Mouse (Mus musculus): ENCODE results near the gene Rps6ka2. TPM values are rescaled to one million over a fixed set of nuclear protein-coding genes. Genes with fewer than 3 reads are reported as not detected.
"Not testable (repeated sequence)": the region's sequence is repeated elsewhere in the genome, so short reads cannot be mapped to it uniquely, and the experiment has no call there.

Gene Rps6ka2
- 100 to 1,000 TPM in 1 of 2 experiments, 10 to 100 TPM in 1; 93.6 to 103 TPM for total RNA-seq (2021)
- long read RNA-seq, experiment 1, full-length matches to known transcripts: 2 of 106 reads
- long read RNA-seq, experiment 1, partial matches to known transcripts: 59 of 106 reads
- long read RNA-seq, experiment 1, other reads (novel, unspliced or antisense): 45 of 106 reads
- long read RNA-seq, experiment 2, partial matches to known transcripts: 36 of 66 reads
- long read RNA-seq, experiment 2, other reads (novel, unspliced or antisense): 30 of 66 reads

DNA sequence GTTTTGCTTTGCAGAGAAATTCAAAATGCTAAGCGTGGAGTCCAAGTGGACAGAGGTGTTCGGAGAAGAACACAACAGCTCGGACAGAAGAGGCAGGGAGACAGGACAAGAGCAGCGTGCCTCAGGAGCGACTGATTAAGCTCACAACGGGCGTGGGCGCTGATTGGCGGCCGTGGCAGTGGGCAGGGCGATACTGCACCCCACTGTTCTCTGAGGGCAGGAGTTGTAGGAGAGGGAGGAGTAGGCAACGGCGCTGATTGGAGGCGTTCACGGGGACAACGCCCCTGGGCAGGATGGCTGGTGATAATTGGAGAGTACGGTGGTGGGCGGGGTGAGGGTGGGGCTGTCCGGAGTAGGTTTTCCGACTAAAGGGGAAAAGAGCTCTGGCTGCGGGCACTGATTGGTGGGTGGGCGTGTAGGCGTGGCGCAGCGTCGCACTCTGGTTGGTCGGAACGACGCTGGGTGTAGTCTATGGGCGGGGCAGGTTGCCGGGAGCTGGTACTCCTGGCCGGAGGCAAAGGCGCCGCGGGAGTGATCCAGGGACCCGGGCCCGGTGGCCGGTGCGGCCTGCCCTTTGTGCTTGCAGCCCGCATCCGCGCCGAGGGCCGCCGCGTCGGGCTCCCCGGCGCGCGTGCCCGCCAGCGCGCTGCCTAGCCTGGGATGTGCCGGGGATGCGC lies at the start of gene Rps6ka2:
TSS of gene Rps6ka2 (plus strand) at position 489 of the 677 bp plus-strand sequence.
- peak; percentile 95 for DNase-seq (ENCODE audit: low spot score)

DNA sequence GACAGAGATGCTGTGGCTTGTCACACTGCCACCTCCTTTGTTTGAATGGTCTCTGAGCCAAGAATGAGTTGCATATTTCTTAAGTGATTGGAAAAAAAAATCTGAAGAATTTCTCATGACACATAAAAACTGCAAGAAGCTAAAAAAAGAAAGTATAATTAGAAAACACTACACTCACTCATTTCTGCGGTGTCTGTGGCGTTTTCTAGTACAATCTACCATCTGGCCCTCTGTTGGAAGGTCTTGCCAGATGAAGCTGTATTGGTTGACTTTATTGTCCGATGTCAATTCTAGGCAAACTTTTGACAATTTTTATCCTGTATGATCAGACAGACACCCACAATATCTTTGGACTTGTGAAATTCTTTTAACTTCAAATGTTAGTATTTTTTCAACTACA lies 49.1 kb upstream of the Rps6ka2 start:
- DNase-seq (ENCODE audit: low spot score): not testable (repeated sequence)

DNA sequence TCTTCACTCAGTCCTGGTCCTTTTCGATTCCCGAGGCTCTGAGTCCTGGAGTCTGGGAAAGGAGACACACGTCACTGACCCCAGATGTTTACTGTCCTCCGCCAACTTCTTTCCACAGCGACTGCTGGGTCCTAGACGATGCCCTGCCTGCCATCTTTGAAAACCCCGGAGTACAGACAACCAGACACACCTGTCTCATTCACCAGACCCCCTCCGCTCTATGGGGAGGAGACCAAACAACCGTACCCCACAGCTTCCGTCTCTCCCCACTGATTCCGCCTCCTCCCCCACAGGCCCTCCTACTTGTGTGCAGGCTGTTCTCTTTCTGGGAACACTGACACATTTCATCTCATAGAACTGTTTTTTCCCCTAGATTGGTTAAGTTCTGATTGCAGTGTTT lies 47.4 kb upstream of the Rps6ka2 start:
- not testable (repeated sequence) for DNase-seq (ENCODE audit: low spot score)

DNA sequence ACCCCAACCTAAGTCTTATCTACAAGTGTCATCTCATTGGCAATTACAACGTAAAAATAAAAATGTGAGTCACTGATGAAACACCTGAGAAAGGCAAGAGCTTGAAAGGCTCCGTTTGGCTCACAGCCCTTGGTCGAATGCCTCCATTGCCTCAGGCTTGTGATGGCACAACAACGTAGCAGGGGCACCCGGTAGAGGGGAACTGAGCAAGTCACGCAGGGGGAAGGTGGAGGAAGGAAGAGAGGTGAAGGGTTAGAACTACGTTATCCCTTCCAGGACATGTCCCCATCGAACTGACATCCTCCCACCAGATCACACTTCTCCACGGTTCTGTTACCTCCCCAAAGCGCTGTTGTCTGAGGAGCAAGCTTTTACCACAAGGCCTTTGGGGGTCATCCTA lies 43.4 kb upstream of the Rps6ka2 start:
- not testable (repeated sequence) for DNase-seq (ENCODE audit: low spot score)

DNA sequence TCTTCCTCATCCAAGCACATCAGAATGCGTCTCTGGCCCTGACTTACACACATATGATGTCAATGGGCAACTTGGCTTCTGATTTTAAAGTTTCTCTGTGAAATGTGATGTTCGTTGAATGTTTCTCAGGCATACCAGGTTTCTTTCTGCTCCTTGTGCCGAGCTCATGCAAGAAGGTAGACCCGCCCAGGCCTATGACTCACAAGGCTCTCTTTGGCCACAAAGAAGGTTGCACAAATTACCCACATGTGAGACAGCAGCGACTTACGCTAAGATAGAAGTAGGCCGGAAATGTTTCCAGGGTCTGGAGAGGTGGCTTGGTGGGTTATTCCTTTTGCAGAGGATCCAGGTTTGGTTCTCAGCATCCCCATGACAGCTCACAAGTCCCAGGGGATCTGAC lies 35.9 kb upstream of the Rps6ka2 start:
- DNase-seq (ENCODE audit: low spot score): not testable (repeated sequence)

DNA sequence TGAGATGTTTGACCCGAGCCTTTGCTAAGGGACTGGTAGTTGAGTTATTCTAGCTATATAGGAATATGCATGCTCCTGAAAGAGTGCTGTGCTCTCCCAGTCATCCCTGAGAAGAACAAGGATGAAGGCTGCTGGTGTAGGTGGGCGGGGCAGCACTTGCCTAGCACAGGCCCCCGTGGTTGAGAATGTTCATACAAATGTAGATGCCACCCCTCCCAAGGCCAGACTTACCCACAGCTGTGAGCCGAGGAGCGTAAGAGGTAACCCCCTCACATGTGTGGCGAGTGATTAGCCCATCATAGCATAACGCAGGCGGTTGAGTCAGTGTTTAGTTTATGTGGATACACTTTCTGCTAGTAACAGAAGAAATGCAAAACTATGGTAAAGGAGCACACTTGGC lies 34.6 kb upstream of the Rps6ka2 start:
- not testable (repeated sequence) for DNase-seq (ENCODE audit: low spot score)

DNA sequence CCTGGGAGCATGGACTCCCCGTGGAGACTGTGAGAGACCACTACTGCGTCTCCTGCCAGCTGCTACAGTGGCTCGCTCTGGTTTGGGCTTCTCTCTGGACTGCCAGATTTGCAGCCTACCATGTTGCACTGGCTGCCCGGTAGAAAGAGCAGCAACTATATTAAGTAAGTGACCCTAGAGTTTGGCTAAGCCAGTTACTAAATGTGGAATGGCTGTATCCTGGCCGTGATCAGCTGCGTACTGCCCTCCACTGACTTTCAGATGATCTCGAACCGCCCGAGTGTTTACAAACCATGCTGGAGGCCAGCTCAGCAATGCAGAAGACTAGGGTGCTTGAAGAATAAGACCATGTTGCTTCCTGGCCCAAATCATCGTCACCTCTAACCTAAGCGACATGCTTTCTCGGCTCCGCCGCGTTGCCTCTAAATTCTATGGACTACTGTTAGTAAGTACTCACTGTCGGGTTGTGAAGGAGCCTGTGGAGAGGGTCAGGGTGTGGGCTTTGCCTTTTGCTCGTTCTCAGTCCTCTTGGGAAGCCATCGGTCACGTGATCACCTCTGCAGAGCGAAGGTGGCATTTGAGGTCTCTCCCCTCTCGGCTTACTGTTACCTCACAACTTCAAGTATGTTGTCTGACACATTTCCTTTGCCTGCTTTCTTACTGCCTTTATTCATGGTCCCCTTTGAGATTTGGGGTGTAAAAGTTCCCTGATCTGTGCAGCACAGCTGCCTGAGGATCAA lies 31.6 kb upstream of the Rps6ka2 start:
- DNase-seq (ENCODE audit: low spot score): peak; percentile 72

DNA sequence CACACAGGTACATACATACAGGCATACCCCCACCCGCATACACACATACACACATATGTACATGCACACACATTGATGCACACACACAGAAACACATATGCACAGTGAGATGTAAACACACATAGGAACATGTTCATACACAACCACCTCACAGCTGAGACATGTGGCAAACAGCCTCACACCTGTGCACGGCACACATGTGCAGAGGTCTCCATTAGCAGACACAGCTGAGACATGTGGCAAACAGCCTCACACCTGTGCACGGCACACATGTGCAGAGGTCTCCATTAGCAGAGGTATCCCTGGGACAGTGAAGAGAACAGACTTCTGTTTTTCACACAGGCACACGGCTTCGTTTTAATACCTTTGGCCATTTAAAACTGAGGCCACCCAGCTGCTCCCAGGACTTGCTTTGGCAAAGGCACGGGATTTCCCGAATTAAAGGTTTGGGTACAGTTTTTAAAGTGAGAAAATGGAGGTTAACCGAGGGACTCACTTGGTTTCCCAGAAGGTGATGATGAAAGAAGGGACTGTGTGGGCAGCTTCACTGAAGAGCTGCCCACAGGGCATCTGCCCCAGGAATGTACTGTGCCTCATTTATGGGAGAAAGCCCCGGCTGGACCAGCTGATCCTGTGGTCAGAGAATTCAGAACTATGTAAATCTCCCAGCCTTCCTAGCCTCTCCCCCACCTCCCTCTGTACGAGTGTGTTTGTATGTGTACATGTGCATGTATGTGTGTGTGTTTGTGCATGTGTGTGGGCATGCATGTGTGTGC lies 29.3 kb upstream of the Rps6ka2 start:
- no peak for DNase-seq (ENCODE audit: low spot score)

DNA sequence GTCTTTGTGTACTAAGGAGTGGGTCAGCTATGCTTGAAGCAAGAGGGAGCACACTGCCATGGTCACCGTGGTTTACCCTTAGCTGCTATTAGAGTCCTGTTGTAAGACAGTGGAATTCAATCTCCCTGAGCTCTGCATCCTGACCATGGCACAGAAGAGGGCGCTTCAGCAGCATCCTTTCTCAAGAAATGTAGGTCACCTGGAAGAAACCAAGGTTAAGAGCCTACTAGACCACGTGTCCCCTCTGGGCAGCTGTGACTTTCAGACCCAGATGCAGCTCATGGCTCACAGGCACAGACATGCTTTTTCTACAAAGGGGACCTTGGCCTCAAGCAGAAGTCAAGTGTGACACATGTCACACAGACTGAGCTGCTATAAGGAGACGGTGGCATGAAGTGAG lies 27.5 kb upstream of the Rps6ka2 start:
- peak; percentile 77 for DNase-seq (ENCODE audit: low spot score)

DNA sequence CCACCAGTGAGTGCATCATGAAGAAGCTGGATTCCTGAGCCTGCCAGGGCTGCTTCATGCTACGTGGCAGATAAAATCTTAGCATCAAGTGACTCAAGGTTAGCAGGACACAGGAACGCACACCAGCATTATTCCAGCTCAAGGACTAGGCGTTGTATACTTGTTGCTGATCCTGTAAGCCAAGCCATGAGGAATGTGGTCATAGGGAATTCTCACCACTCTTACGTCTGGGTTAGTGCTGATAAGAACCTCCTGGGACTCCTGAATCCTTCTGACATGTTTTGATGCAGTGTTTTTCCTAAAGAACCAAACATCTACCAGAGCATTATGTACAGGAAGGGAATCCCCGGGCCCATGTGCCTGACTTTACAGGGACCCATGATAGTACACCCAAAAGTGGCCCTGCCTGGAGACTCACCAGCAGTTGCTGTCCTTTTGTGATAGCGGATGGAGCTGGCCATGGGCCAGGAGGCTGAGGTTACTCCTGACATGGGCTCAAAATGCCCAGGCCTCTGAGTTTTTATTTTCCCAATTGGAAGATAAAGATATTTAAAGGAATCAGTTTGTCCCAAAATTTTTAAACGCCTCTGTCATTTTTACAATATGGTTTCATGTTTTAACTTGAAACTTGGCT lies 25.9 kb upstream of the Rps6ka2 start:
- no peak for DNase-seq (ENCODE audit: low spot score)

DNA sequence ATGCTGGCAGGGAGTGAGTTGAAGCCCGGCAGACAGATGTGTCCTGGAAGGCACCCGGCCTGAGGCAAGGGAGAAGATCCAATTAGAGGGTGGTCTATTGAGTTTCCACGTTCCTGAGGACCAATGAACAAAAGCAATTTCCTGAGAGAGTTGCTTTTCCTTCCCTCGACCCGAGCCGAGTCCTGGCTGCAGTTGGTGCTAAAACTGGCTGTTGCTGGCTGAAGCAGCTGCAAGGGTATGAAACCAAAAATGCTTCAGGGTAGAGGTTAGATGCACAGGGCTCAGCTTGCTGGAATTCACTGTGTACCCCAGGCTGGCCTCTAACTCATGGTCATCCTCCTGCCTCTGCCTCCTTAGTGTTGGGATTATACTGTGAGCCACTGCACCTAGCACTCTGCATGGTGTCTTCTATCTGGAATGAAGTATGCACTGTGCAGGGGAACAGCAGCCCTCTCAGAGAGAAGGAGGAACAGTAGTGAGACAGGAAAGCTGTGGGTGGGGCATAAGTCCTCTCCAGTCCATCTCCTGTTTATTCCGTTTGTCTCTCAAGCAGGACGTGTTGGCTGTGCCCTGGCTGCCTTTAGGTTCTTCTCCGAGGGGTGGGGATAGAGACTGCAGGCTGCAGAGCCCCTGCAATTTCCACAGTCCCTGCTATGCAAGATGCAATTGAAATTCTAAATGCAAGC lies 24.4 kb upstream of the Rps6ka2 start:
- no peak for DNase-seq (ENCODE audit: low spot score)

DNA sequence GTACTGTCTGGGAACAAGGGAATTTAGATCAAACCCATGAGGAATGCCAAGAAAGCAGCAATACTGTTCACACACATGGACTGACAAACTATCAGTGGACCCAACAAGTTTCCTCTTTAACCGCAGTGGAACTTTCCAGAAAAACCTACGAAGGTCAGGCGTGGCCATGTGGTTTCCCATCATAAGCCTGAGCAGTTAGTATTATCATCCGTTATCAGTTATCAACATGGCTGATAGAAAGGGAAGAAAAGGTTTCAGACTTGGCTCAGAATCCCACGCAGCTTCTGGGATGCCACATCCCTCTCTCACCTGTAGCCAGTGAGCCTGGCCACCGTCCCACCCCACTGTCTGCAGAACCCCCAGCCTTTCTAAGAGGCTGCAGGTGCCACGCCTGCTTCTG lies 23.4 kb upstream of the Rps6ka2 start:
- no peak for DNase-seq (ENCODE audit: low spot score)

DNA sequence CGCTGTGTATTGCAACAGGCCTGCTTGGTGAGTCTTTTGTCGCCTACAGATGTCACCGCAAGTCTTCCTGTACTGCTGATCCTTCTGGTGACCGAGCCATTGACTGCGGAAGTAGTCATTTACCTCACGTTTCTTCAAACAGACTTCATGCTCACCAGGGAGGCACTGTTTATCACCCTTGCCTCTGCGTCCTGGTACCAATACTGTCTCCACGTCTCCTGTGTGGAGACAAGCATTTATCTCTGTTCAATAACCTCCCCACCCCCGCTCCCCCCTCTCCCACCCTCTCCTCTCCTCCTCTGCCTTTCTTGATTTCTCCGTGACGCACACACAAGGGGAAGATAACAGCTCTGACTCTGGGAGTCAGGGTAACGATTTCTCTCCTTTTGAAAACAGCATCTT lies 22.0 kb upstream of the Rps6ka2 start:
- DNase-seq (ENCODE audit: low spot score): no peak

DNA sequence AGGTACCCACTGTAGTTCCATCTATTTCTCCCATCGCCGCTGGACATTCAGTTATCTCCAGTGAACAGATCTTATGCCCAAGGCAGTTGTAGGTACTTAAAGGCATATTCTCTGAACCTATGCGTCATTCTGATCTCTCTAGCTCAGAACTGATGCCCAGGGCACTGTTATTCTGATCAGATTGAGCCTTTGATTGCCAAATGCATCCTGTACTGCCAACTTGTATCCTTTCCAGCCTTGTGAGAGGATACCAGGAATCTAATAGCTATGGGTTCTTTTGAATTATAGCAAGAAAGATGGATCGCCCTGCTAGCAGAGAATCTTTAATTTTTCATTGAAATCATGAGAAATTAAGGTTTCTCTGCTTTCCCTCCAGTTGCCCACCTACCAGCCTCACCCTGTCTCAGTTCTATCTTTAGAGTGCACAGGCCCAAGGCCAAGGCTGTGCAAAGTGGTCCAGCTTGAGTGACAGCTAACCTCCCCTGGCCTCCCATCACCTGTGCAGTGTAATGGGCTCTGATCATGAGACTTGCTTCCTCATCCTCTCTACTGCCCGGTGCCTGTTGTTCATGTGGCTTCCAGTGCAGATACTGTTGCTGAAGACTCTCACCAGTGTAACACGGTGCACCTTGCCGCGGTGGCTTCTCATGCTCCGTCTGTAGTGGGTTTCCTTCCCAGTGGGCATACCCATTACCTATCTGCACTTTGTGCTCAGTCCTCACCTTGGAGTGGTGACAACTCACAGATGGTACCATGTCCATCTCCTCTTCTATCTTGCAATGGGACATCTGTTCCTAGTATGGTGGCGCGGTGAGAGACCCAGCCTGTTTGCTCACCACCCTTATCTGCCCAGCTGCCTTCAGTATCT lies 20.4 kb upstream of the Rps6ka2 start:
- DNase-seq (ENCODE audit: low spot score): no peak

DNA sequence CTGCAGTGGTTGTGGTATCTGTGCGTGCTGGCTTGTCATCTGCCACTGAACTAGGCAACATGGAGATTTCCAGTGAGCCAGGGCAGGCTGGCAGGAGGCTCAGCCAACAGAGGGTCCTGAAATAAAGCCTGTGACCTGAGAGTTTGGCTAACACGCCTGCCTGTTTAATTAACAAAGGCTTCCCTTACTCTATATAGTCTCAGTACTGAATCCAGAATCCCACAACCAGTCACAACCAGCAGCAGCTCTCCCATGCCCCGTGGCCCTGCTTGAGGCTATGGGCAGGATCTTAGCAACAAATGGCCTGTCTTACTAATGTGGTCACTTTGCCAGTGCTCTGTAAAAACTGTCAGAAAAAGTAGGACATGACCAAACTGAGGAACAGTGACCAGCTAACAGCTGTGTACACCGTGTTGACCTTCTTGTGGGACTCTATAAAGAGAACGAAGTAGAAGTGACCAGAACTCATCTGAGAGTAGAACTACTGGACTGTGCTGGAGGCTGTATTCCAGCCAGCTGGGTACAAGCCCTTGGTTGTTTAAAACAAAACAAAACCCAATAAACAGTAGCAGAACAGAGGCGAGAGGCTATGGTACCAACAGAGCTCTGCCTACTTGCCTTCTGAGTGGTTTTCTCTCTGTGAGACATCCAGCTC lies 18.3 kb upstream of the Rps6ka2 start:
- no peak for DNase-seq (ENCODE audit: low spot score)

DNA sequence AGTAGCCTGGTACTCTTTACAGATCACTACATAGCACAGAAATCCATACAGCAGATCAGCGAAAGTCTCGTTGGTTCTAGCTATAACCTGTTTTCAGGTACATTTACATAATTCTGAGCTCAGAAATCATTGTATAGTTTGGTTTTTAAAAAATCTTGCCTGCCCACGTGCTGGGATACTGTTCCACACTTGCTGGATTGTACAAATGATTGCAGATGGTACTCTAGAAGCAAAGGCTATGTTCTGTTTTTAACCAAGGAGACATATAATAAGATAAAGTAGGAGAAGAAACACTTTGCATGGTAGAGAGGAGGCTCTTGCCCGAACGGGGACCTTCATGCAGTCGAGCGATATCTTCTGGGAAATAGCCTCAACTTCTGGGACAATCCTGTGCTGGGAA lies 17.3 kb upstream of the Rps6ka2 start:
- no peak for DNase-seq (ENCODE audit: low spot score)

DNA sequence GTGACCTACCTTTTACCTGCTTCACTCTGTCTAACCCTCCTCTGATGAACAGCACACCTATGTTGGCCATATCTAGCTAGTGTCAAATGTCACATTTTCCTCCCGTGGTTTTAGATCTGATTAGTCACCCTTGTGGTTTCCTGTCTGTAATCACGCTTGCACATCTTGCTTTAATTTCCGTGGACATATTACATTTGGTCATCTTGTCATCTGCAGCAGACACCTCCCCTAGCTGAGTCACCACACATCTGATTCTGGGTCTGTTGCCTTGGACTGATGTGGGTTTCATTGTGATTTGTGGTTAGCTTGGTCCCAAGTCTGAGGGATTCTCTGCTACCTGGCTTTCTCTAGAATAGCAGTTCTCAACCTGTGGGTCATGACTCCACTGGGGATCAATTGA lies 6.0 kb upstream of the Rps6ka2 start:
- no peak for DNase-seq (ENCODE audit: low spot score)

DNA sequence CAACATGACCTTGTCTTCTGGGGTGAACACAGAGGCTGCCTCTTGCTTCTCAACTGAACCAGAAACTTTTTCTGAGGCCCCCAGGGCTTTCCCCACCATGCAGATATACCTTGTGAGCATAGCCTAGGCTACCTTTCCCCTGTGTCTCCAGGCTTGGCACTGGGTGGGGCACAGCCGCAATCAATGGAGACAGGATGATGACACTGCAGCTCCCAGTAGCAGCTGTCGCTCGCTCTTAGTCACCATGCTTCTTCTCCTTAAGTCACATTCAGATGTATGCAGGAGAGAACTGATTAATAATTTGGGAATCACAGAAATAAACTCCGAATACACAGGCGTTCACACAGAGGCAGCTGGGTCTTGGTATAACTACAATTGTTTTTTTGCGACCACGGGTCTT lies 4.4 kb upstream of the Rps6ka2 start:
- DNase-seq (ENCODE audit: low spot score): no peak

DNA sequence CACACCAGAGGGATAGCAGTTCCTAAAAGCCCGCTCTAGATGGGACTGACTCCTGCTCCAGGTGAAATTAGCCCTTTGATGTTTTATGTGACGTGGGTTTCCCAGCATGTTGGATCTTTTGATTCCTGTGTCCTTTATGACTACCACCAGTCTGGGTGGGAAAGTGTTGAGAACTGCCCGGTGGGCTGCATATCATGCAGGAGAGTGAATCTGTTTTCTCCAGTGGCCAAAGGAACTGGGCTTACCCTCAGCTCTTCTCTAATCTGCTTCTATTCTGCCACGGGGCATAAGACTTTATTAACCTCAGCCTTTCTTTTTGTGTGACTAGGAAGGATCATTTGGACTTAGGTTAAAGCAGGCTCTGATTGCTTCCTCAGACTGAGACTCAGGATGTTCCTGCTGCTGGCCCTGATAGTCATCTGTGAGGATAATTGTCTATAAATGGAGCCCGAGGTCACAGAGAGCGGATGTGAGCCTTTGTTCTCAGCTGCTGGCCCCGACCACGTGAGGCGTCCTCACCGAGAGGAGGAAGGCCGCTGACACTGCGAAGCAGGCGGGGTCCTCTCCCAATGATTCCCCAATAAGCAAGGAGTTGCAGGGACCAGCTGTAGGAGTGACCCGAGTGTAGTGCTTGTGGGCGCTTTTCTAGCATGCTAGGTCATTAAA lies 821 bp upstream of the Rps6ka2 start:
- peak; percentile 61 for DNase-seq (ENCODE audit: low spot score)
